Mouse (Mus musculus): ENCODE measurements around the gene Noct.

DNA sequence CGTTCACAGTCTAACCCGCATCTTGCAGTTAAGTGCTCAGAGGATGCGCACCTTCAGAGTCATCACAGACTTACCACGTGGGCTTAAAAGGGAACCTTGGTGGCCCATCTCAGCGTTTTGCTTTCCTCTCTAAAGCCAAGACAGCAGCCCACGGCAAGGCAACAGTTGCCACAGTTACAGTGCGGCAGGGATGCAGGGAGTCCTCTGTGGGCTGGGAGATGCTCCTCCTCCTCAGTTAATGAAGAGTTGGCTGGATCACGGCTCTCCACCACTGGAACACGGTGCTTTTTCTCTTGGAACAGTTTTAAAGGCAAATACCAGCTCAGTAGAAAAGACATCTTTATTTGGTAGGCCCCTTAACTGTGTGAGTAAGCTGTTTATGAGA is 4.6 kb downstream of the Noct start:
- TF ChIP-seq CTCF (IDR thresholded peaks at IDR 0.05; ENCODE audit: control insufficient read depth, insufficient read depth, insufficient read length) (no peak), USF1 (IDR thresholded peaks at IDR 0.05; ENCODE audit: low read depth) (no peak), MAX (IDR thresholded peaks at IDR 0.05) (no peak), MYOG (IDR thresholded peaks at IDR 0.05; ENCODE audit: control insufficient read depth, extremely low read depth, insufficient read length) (no peak), FOSL1 (IDR thresholded peaks at IDR 0.05; ENCODE audit: insufficient read depth, low read length, poor library complexity, severe bottlenecking) (no peak)
